Mouse (Mus musculus) brain, embryonic 14.5 days (tissue): ENCODE measurements around the gene Zfp995. TPM values are rescaled to one million over a fixed set of nuclear protein-coding genes. Genes with fewer than 3 reads are reported as not detected.
"Not testable (repeated sequence)": the region's sequence is repeated elsewhere in the genome, so short reads cannot be mapped to it uniquely, and the experiment has no call there.

Experiments
- DNase-seq: peaks from one replicate; pipeline ENCODE4 v3.0.0-alpha.2; 2011; ENCODE audit warnings: low read depth
- CTCF ChIP-seq: fragments of 200-500 bp; IDR thresholded peaks from 2 replicates; pipeline ENCODE4 v1.5.1; 2012; ENCODE audit warnings: inconsistent platforms, mild to moderate bottlenecking, moderate library complexity, borderline replicate concordance; ENCODE audit not compliant: insufficient read depth, insufficient read length; ENCODE audit errors: extremely low read depth
- POLR2A ChIP-seq: fragments of 200-500 bp; IDR thresholded peaks from 2 replicates; pipeline ENCODE4 v1.6.1; 2012; ENCODE audit warnings: mild to moderate bottlenecking, inconsistent platforms, borderline replicate concordance; ENCODE audit not compliant: poor library complexity, insufficient read depth, insufficient read length, severe bottlenecking; ENCODE audit errors: extremely low read depth
- polyA plus RNA-seq: library from polyadenylated mRNA; depleted of rRNA; stranded (reverse); fragments of >200 nt; gene quantifications from 2 replicates; pipeline ENCODE4 v1.2.3, GENCODE M21; 2012; rRNA removed

The Zfp995 gene
- polyA plus RNA-seq: 4.2 and 5.6 TPM in 2 replicates

GRCm38 (mm10) chr17:21909456-21910052 lies at the start of gene Zfp995:
Gene Zfp995 (minus strand): TSS chr17:21909926.
- peak; percentile 84 for DNase-seq

GRCm38 (mm10) chr17:21909039-21909438 lies 687 bp downstream of the Zfp995 start:
- TF ChIP-seq POLR2A (no peak), CTCF (no peak)
- no peak for DNase-seq

GRCm38 (mm10) chr17:21871256-21871655 lies 38.5 kb downstream of the Zfp995 start:
- no peak for TF ChIP-seq POLR2A
- no peak for TF ChIP-seq CTCF
- DNase-seq: no peak

- not testable (repeated sequence) for DNase-seq
Measured at GRCm38 (mm10) chr17:21846322-21846582, 63.5 kb downstream of the Zfp995 start.

- peak; percentile 93 for DNase-seq
- TF ChIP-seq POLR2A (no peak), CTCF (no peak)
Measured at GRCm38 (mm10) chr17:21845545-21846321, 64.0 kb downstream of the Zfp995 start, which contains the start of gene Zfp820. Gene Zfp820 (minus strand): TSS chr17:21845772.

GRCm38 (mm10) chr17:21838510-21838909 lies 71.2 kb downstream of the Zfp995 start:
- TF ChIP-seq POLR2A: no peak
- no peak for TF ChIP-seq CTCF

More at GRCm38 (mm10) chr17:21838510-21838909, 71.2 kb downstream of the Zfp995 start:
- peak; percentile 0 for DNase-seq

Other genes starting within 250 kb of the Zfp995 start
- 4.0 and 11.2 TPM in 2 replicates for gene Gm10226, start 218.1 kb downstream of the Zfp995 start, polyA plus RNA-seq
- 12.7 and 15.3 TPM in 2 replicates for gene Zfp760, start 202.2 kb downstream of the Zfp995 start, polyA plus RNA-seq
- gene Zfp229, start 179.1 kb downstream of the Zfp995 start, polyA plus RNA-seq: 6.6 and 10.3 TPM in 2 replicates
- gene Zfp820, start 64.2 kb downstream of the Zfp995 start, polyA plus RNA-seq: 1.1 and 1.3 TPM in 2 replicates
- 8.2 and 8.4 TPM in 2 replicates for gene Zfp942, start 52.5 kb upstream of the Zfp995 start, polyA plus RNA-seq
- gene Zfp943, start 52.6 kb upstream of the Zfp995 start, polyA plus RNA-seq: 11.3 and 13.0 TPM in 2 replicates